Mouse (Mus musculus) hematopoietic stem cell, adult 5-6 weeks (primary cell): ENCODE measurements at regions not wholly inside any gene's neighbourhood (a gene's known extent, or its start where the extent isn't known, plus 50 kb on each side); places are given as distances from the start of the nearest gene placed in this dataset.
A peak's percentile ranks its signal among the peaks of the same experiment; 100 is the strongest.

ENCODE experiments used
- ATAC-seq, 2 experiments: fragments of 125-278 bp in 1 of 2; replicated peaks in 1 of 2; 2 replicates each; pipeline ENCODE4 v1.8.0; 2016 to 2017; ENCODE audit warnings: inconsistent platforms in 2 of 2, mild to moderate bottlenecking in 2 of 2, moderate number of reproducible peaks in 2 of 2, low read depth in 1 of 2, moderate TSS enrichment in 1 of 2; ENCODE audit not compliant: low FRiP score in 2 of 2, poor library complexity in 2 of 2, severe bottlenecking in 2 of 2, insufficient read depth in 1 of 2, low TSS enrichment in 1 of 2

DNA sequence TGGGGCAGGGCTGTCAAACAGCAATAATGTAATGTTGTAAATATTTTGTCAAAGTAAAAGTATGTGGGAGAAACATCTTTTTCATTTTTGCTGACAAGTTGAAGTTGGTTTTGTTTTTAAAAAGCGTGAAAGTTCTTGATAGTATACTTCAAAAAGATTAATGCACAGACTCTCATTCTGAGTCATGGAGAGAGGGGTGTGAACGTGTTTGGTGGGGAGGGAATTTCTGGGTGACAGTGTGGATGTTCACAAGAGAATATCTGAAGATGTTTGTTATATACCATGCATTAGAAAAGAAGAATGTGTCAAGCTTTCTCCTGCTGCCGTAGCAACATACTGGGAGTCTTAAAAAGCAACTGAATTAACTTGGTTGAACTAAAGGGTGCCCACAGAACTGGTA, 57.0 kb downstream of the Rps29 start:
- no peak for ATAC-seq

DNA sequence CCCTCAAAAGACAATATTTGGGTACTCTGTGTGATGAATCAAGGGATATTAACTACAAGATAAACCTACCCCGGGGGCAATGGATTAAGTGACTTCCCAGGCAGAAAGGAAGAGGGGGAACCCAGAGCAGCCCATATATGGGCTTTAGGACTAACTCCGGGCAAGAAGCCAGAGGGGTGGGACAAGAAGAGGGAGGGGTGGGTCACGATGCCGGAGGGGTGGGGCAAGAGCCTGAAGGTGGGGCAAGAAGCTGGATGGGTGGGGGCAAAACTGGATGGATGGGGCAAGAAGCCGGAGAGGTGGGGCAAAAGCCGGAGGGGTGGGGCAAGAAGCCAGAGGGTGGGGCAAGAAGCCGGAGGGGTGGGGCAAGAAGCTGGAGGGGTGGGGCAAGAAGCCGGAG, 64.1 kb downstream of the Rps29 start:
- ATAC-seq, result no peak

DNA sequence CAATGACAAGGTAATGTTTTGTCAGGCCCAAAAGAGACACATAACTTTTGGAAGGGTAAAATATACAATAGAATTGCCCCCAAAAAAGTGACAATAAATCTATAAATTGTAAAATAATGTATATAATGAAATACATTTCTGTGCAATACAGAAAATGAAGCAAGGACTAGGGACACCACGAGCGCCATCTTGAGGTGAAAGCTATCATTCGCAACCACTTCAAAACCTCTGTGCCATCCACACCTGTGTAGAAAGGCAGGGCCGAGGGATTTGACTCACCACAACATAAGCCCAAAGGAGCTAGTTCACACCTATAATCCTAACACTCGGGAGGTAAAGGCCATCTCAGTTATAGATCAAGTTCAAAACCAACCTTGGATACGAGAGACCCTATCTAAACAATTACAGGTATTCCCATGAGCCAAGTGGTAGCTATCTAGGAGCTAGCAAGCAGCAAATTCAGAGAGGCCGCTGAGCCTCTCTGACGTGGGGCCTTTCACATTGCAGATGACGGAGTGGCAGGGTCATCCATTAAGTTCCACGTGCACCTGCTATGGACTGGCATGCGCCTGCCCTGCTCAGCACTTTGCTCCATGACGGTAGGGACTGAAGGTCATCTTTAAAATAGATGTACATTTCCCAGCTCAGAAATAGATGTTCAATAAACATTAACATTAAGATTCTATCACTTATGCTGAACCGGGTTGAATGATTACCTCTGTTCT, 65.8 kb downstream of the Rps29 start:
- ATAC-seq, result no peak

DNA sequence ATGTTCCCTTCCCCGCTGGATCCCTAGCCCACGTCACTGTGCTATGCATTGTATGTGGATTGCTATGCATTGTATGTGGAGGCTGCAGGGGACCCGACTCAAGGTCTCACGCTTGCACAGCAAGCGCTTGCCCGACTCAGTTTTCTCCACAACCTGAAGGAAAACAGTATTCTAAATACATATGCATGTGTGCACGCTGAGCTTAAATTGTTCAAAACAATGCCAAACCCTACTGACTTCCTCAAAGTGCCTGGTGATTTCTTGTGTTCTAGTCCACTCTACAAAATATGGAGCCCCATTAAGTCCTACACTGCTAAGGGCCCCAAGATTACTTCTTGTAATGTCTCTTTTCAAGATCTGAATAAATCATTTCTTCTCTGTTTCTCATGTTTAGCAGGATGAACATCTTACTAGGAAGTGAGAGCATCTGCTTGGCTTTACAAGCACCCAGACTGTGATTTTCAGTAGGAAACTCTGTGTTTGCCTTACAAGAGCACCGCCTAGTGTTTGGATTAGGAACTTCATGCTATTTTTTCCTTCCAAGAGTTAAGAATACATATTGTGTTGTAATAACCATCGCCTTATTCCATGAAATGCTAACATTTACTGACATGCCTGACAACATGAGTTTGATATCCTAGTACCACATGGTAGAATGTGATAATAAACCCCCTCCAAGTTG, 70.9 kb downstream of the Rps29 start:
- ATAC-seq, result peak; percentile 39 to 74; a peak in 2 of 4 replicates

DNA sequence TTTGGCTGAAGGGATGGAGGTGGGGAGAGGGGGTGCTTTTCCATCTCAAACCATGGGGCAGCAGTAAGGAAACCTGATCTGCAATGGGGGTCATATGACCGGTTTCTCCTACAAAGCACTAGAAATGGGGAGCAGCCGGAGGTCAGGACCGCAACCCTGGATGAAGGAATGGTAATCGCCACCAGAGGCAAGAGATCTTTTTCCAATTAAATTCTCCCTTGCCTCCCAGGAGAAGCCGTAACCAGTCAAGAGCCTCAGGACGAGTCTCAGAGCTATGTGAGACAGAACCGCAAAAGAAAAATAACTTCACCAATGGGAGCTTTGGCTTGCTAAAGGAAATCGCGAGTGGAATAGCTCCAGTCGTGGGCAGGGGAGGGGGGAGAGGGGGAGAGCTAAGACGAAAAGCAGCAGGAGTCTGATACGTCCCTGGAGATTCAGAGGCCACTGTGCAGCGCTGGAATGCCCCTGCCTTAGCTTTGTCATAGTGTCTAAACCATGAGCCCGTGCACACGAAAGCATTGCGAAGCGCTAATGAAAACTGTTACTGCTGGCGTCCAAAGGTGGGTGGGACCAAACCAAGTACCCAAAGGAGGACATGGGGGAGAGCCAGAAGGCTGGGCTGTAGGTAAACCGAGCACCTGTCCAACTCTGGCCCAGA, 73.3 kb downstream of the Rps29 start:
- ATAC-seq, result no peak

DNA sequence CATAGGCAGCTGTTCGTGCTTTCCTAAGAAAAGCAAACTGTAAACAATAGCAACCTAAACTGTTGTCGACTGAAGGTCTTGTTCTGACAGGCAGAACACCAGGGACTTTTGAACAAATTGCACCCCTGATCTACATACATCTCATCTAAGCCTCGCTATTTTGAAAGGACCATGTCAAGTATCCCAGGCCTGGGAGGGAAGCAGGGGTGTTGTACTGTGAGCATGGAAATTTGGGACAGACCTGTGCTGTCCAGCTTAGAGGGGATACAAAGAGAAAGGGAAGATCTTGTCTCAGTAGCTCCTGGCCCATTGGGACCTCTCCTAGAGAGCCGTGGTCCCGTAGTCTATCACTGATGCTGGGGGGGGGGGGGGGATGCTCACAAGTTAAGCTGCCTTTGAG, 74.3 kb downstream of the Rps29 start:
- no peak for ATAC-seq

DNA sequence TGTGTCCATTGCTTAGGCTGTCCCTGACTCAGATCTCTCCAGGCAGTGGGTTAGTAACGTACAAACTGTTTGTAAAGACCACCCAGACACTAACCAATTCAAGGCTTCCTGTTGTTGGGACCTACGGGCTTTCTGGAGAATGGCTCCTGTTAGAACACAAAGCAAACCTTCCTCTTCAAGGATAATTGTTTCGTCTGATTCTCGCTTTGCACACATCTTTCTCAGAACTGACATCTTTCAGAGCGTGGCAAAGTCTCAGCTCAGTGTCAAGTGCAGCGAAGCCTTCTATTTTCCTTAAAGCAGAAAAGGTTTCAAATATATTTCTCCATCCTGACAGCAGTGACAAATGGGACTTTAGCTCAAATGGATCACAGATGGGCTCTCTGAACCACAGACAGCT, 76.9 kb downstream of the Rps29 start:
- ATAC-seq, result no peak

DNA sequence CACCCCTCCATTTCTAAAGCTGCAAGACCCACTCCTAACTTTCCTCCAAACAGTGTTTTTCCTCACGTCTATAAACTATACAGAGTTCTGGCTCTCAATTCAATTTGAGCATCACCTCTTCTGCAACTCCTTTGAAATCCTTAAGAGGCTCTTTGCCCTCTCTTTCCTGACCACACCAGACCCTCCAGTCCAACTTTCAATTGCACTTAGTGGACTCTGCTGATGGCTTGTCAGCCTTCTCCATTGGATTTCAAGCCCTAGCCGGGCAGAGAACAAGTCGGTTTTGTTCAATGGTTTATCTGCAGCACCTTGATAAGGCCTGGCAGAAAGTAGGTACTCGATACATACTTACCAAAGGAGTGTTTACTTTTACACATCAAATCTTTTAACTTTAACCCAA, 119.4 kb downstream of the Rps29 start:
- no peak for ATAC-seq

DNA sequence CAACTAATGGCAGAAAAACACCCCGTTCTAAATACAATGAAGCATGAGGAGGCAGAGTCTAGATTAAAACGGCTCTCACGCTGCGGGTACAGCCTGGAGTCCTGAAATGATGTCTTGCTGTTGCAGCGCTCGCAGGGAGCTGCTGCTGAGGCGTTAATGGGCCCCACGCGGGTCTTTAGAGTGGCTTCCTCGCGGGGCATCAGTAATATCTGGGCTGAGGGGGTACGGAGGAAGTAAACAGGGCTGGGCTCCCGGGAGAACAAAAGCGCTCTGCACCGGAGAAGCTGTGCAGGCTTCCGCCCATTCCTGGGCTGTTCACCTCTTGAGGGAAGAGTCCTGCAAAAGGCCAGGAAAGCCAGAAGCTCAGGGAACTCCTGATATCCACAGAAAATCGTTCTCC, 135.4 kb downstream of the Rps29 start:
- no peak for ATAC-seq

DNA sequence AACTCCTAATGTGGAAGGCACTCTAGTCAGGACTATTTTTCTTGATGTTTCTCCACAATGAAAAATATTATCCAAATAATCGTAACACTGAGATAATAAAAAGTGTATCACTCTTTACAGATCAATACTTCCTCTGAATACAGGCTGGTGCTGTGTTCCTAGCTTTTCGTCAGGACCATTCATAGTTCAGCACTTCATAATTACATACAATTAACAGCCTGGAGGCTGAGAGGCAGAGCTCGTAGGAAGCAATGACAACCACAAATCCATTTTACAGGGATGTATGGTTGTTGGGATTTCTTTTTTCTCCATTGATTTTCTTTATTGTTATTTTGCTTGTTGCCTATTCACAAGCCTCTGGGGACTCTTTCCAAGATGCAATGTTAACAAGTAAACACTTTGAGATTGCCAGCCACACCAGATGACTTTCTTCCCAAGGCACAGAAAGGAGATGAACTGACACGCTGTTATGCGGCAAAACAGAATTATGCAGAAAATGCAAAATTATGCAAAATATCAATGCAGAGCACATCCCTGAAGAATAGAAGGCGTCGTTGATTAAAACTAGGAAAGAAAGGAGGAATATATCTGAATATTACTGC, 142.2 kb downstream of the Rps29 start:
- ATAC-seq, result no peak

DNA sequence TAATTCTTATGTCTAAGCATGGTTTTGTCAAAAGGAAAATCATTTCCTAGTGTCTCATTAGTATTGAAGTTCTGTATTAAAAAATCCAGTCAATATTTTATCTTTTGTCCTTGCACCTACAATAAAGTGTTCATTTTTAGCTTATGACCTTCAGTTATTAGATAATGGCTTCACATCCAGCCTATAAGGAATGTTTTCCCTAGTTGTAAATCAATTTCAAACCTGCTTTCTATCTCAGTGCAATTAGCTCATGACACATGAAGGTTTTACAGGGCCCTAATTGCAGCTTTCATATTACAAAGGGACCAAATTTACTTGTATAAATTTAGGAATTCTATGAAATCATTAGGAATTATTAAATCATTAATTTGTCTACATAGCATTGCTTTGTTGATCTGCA, 153.8 kb downstream of the Rps29 start:
- ATAC-seq, result no peak

DNA sequence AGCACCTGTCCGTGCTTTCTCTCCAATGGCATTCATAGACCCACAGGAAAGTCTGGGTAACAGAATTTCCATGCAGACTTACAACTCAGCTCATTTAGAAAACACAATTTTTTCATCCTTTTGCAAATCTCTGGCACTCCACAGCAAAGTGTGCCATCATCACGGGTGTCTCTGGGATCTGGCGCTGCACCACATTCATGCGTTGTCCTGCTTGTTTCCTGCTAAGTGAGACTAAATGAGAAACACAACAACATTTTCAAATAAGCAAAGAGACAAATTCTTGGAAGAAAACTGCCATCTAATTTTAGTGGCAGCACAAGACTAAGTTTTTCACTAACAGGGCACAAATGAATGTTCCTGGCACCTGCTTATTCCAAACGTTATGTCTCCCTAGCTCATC, 156.9 kb downstream of the Rps29 start:
- ATAC-seq, result no peak

DNA sequence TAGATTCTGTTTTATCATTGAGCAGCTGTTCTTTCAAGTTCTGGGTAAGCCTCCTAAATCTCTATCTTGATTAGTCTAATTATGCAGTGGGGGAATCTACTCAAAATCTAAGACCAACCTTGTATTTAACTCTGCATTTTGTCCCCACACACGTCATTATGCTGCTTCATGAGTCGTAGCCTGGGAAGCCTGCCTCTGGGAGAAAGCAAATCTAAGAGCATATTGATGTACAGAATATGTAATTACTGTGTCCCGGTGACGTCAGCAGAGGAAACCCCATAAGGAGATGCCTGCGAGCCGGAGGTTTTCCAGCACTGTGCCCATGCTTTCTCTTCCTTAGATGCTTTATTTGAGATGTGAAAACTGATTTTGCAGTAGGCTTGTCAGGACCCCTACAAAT, 161.7 kb downstream of the Rps29 start:
- ATAC-seq, result no peak

DNA sequence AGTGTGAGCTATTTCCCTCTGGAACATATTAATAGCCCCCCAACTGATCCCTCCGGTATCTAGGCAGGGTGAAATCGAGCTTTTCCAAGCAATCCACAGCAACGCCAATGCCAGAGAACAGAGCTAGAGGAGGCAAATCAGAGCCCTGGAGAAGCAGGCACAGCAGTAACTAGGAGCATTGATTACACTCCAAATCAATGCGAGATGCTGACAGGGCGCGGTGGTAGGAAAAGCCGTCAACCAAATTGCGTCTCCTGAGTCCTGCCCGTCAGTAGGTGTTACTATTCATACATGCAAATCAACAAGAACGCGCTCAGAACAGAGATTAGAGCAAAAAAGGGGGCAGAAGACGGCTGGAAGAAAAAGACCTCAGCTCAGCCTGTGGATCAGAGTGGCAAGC, 162.2 kb downstream of the Rps29 start:
- ATAC-seq, result no peak

DNA sequence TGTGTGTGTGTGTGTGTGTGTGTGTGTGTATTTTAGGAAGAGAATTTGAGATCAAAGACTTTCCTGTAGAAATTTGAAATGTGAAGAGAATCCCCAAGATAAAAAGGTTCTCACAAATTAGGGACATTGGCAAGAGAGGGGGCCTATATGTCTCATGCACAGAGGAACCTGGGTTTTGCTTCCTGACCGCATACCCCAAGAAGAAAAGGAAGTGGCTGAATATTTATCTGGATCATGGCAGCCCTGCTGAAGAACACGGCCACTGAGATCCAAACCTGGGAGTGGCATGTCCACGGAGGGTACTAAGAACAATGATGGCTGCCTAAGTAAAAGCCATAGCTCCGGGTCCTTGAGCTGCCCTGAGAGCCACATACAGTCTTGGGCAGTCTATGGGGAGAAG, 178.3 kb downstream of the Rps29 start:
- peak; percentile 40 to 68; a peak in 3 of 4 replicates for ATAC-seq

DNA sequence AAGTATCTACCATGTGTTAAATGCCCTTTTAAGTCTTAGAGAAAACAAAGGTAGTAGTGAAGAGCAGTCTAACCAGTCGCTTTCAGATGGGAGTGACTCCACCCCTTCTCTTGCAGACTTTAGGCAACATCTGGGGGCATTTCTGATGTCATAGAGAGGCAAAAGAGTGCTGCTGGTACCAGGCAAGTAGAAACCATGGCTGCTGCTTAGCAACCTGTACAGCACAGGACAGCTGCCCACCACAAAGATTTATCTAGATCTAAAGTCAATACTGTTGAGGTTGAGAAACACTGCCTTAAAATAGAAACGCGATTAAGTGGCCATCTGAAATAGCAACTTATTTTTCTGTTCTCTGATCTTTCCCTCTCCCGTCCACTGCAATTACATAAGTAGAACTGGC, 178.8 kb downstream of the Rps29 start:
- ATAC-seq, result peak; percentile 59 to 86

DNA sequence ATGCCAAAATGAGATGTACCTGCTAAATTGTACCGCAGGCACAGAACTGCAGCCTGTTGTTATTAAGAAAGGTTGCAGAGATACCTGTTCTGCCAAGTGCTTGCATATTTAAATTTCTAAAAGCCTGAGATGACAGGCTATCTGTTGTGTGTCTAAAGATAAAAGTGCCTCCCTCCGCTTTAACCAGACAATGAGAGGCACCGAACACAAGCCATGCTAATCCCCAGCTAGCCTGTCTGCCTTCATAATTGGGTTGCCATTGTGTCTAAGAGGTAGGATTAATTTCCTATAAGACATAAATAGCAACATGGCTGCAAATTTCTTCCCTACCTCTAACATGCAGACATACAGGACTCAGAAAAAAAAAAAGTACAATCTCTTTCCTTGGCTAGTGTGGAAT, 179.8 kb downstream of the Rps29 start:
- no peak for ATAC-seq

DNA sequence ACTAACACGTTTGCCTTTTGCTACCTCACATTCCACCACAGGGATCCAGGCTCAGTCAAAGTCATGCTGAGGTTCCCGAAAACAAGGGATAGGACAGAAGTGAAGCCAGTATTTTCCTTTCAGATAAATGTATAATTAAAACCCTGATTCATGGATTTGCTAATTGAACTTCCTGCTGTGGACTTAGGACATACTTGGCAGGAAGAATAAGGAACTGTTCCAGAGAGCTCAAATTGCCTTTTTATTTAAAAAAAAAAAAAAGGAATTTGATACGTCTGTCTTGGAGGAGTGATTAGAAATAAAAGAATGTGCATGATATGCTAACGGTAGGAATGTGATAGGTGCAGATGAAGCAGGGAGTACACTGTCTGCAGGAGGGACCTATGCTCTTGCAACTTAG, 181.7 kb downstream of the Rps29 start:
- ATAC-seq, result no peak
